Mouse (Mus musculus) myocyte (in vitro differentiated cells): ENCODE measurements at regions not wholly inside any gene's neighbourhood (a gene's known extent, or its start where the extent isn't known, plus 50 kb on each side); places are given as distances from the start of the nearest gene placed in this dataset.

Experiments used
- MAX ChIP-seq: IDR thresholded peaks from one replicate; pipeline ENCODE4 v1.6.1; 2011; ENCODE audit warnings: low read depth, mild to moderate bottlenecking, control low read depth
- MYOD1 ChIP-seq, 3 experiments: IDR thresholded peaks; one replicate each; pipeline ENCODE4 v1.6.1; 2011; ENCODE audit warnings: control low read depth in 2 of 3, low read depth in 2 of 3, mild to moderate bottlenecking in 2 of 3, moderate library complexity in 1 of 3; ENCODE audit not compliant: insufficient read length in 2 of 3, control insufficient read depth in 1 of 3
- MYOG ChIP-seq, 3 experiments: IDR thresholded peaks; one replicate each; pipeline ENCODE4 v1.6.1; 2011; ENCODE audit warnings: control low read depth in 2 of 3, low read depth in 2 of 3, mild to moderate bottlenecking in 2 of 3; ENCODE audit not compliant: insufficient read length in 2 of 3, control insufficient read depth in 1 of 3, insufficient read depth in 1 of 3
- POLR2A ChIP-seq: IDR thresholded peaks from one replicate; pipeline ENCODE4 v1.6.1; 2011; ENCODE audit warnings: low read depth, mild to moderate bottlenecking, control low read depth, moderate library complexity; ENCODE audit not compliant: insufficient read length
- POLR2AphosphoS2 ChIP-seq: IDR thresholded peaks from one replicate; pipeline ENCODE4 v1.6.1; 2011; ENCODE audit warnings: low read depth, control low read depth; ENCODE audit not compliant: insufficient read length
- REST ChIP-seq: IDR thresholded peaks from one replicate; pipeline ENCODE4 v1.6.1; 2011; ENCODE audit warnings: mild to moderate bottlenecking, control low read depth, moderate library complexity; ENCODE audit not compliant: insufficient read depth, insufficient read length
- TCF12 ChIP-seq: IDR thresholded peaks from one replicate; pipeline ENCODE4 v1.6.1; 2011; ENCODE audit warnings: mild to moderate bottlenecking, control low read depth; ENCODE audit not compliant: poor library complexity, insufficient read depth, severe bottlenecking
- TCF3 ChIP-seq: IDR thresholded peaks from one replicate; pipeline ENCODE4 v1.6.1; 2011; ENCODE audit warnings: low read depth, control low read depth; ENCODE audit not compliant: insufficient read length
- USF1 ChIP-seq: IDR thresholded peaks from one replicate; pipeline ENCODE4 v1.6.1; 2011; ENCODE audit warnings: low read depth, mild to moderate bottlenecking, control low read depth, moderate library complexity

GRCm38 (mm10) chr5:148645772-148646171, 93.2 kb upstream of the Ubl3 start:
- TF ChIP-seq REST = no peak
- TF ChIP-seq POLR2A = no peak
- no peak for TF ChIP-seq MYOG (IDR thresholded peaks at IDR 0.05; ENCODE audit: control insufficient read depth in 1 of 3, insufficient read depth in 1 of 3, insufficient read length in 2 of 3, low read depth in 2 of 3)
- TF ChIP-seq USF1 = no peak
- TF ChIP-seq MYOD1 (IDR thresholded peaks at IDR 0.05; ENCODE audit: control insufficient read depth in 1 of 3, insufficient read length in 2 of 3, low read depth in 2 of 3) = no peak
- TF ChIP-seq MAX = no peak
- no peak for TF ChIP-seq POLR2AphosphoS2
- TF ChIP-seq TCF12 = no peak
- TF ChIP-seq TCF3 = no peak
